Mouse (Mus musculus): Measurements from ENCODE around the gene 4931414P19Rik.

The 4931414P19Rik gene

DNA sequence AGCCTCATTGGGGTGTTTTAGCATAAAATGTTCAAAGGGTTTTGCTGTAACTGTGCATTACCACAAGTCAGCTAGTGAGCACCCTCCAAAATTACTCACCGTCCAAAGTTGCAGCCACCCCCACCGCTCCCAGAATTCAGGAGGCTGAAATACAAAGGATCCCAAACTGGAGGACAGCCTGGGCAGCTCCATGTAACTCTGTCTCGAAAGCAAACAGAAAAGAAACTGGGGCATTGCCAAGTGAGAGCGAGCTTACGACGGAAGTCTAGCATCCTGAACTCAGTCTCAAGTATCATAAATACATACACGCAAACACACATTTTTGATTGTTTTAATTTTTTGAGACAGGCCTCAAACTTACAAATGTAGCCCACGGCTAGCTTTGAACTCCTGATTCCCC, 48.5 kb downstream of the 4931414P19Rik start:
- no peak for ATAC-seq (ENCODE audit: insufficient number of reproducible peaks, low FRiP score, low TSS enrichment)

DNA sequence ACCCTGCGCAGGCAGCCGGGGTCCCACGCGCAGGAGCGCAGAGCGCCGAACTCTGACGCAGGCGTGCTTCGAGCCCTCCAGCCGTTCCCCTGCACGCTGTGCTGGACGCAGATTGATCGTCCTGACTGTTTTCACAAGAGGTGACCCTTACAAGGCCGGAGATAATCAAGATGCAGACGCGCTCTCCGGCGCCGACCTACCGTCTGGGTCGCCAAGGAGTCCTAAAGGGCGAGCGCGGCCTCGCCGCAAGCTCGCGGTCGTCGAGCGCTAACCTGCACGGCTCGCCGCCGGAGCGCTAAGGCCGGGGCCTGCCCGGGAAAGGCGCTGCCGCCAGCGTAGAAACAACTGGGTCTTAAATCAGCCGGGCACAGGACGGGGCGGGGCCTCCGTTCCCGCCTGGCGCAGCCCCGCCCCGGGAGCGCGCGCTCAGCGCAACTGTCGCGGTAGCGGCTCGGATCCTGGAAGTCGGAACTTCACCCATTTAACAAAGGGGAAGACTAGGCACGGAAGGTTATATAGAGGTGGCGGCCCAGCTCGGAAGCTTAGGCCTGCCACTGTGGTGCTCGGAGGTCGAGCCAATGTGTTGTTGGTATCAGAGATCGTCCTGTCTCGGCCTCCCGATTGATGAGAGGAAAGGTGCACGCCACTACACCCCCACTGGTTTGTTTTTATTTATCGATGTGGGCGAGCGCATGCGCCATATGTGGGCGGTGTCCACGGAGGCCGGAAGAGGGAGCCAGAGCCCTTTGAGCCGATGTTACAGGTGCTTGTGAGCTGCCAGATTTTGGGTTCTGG, 51.6 kb downstream of the 4931414P19Rik start, which contains the start of gene Haus4:
Gene Haus4, minus strand, starts transcription at position 642 of the 795 bp plus-strand sequence.
- ATAC-seq (ENCODE audit: insufficient number of reproducible peaks, low FRiP score, low TSS enrichment) = peak; percentile 79

DNA sequence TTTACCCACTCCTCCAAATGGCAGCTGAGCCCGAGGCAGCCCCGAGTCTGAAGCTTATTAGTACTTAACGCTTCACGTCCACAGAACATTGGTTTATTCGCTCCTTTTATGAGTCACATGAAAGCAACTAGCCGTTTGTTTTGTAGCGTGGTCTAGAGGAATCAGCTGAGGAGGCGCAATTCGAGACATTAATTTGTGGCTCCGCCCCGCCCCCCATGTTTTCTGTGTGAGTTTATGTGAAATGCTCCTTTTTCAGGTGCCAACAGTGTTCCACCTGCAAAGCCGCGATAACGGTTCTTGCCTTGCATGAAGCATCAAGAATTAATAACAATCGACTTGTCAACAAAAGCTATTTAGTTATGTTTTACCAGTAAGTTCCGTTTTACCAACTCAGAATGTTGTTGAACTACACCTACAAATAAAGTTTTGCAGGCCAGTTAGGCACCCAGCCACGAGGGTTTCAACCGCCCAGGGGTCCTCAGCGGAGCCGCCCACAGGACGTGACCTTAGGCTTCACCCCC, 52.3 kb downstream of the 4931414P19Rik start:
- no peak for ATAC-seq (ENCODE audit: insufficient number of reproducible peaks, low FRiP score, low TSS enrichment)

DNA sequence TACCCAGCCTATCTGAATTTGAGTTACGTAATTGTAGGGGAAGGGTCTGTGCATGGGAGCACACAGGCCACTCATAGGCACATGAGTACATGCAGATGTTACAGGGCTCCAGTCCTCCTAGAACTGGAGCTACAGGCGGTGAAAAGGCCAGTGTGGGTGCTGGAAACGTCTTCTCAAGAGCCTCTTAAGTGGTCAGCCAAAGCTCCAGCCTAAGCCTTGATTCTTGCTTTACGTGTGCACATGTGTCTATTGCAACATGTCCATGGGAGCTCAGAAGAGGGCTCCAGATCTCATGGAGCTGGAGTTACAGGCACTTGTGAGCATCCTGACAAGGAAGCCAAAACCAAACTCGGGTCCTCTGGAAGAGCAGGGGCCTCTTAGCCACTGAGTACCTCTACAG, 61.1 kb downstream of the 4931414P19Rik start:
- no peak for ATAC-seq (ENCODE audit: insufficient number of reproducible peaks, low FRiP score, low TSS enrichment)

DNA sequence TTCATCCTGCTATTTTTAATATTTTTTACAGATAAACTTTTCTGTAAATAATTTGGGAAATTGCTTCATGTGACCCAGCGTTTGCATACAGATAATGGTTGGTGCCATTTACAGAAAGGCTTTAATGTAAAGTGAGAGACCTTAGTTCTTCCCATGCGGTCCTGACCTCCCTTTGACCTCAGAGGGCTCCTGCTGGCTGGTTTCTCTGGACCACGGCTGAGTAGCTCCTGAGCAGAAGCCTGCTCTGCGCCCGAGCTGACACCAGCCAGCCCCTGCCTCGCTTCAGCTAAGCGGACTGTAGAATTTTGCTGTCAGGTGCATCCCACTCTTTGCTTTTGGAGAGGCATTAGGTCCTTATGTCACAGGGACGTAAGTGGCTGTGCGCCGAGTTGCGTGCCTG, 65.0 kb downstream of the 4931414P19Rik start:
- no peak for ATAC-seq (ENCODE audit: insufficient number of reproducible peaks, low FRiP score, low TSS enrichment)

DNA sequence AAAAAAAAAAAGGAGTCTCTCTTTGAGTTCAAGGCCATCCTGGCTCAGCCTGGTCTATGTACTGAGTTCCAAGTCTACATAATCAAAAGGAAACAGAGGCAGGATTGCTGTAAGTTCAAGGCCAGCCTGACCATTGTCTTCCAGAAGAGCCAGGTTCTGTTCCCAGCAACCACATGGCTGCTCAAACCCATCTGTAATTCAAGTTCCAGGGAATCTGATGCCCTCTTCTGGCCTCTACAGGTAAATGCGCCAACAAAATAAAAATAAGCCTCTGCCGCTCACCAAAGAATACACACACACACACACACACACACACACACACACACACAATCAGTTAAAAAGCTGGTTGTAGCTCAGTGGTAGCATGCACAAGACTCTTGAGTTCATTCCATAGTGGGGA, 67.2 kb downstream of the 4931414P19Rik start:
- no peak for ATAC-seq (ENCODE audit: insufficient number of reproducible peaks, low FRiP score, low TSS enrichment)

Measured in cerebellum, adult (tissue).